Mouse (Mus musculus) CH12.LX (cell line): Measurements from ENCODE around the gene Ccdc28b. TPM values are rescaled to one million over a fixed set of nuclear protein-coding genes. Genes with fewer than 3 reads are reported as not detected.

Experiments used
- DNase-seq: peaks from one replicate; pipeline ENCODE4 v3.0.0-alpha.2; 2013; ENCODE audit errors: extremely low read depth
- H3K27ac ChIP-seq: 2 replicates; pipeline ENCODE4 v1.5.1; 2012; ENCODE audit warnings: low read depth, mild to moderate bottlenecking, control low read depth, moderate library complexity; ENCODE audit not compliant: insufficient read depth
- H3K27me3 ChIP-seq: replicated peaks from 2 replicates; pipeline ENCODE3; 2012; ENCODE audit warnings: inconsistent platforms
- H3K36me3 ChIP-seq, 2 experiments: replicated peaks in 1 of 2; 2 replicates each; pipeline versions ENCODE3 to v1.6.1; 2012; ENCODE audit warnings: inconsistent platforms in 1 of 2, low read length in 1 of 2, mild to moderate bottlenecking in 1 of 2, mixed read lengths in 1 of 2, moderate library complexity in 1 of 2; ENCODE audit not compliant: control insufficient read depth in 1 of 2, insufficient read depth in 1 of 2
- H3K4me1 ChIP-seq, 2 experiments: 2 replicates each; pipeline ENCODE4 v1.6.1; 2012; ENCODE audit warnings: inconsistent platforms in 1 of 2, moderate library complexity in 1 of 2; ENCODE audit not compliant: insufficient read depth in 2 of 2, control insufficient read depth in 1 of 2
- H3K4me2 ChIP-seq: 2 replicates; pipeline ENCODE4 v1.6.1; 2012; ENCODE audit warnings: low read depth, mild to moderate bottlenecking, control low read depth; ENCODE audit not compliant: poor library complexity, insufficient read depth, severe bottlenecking
- H3K4me3 ChIP-seq, 3 experiments: fragments of 150-350 bp in 1 of 3; sonication (generic) in 1 of 3; replicated peaks in 1 of 3; 2 replicates each; pipeline versions ENCODE3 to v1.5.1; 2011 to 2012; ENCODE audit warnings: low read depth in 2 of 3, low read length in 2 of 3, mild to moderate bottlenecking in 2 of 3, moderate library complexity in 2 of 3, control low read depth in 1 of 3, improper control_type of control experiment in 1 of 3, inconsistent platforms in 1 of 3, mixed read lengths in 1 of 3; ENCODE audit not compliant: poor library complexity in 1 of 3
- H3K79me2 ChIP-seq: replicated peaks from 2 replicates; pipeline ENCODE4 v1.6.1; 2012; ENCODE audit warnings: mild to moderate bottlenecking, moderate library complexity; ENCODE audit not compliant: control insufficient read depth, poor library complexity, insufficient read depth, severe bottlenecking; ENCODE audit errors: extremely low read depth
- H3K9ac ChIP-seq: 2 replicates; pipeline ENCODE4 v1.6.1; 2012; ENCODE audit warnings: low read depth, mild to moderate bottlenecking, control low read depth, moderate library complexity; ENCODE audit not compliant: insufficient read depth
- H3K9me3 ChIP-seq: replicated peaks from 2 replicates; pipeline ENCODE3; 2012; ENCODE audit warnings: low read length, inconsistent platforms, mixed read lengths
- CHD1 ChIP-seq: IDR thresholded peaks from 2 replicates; pipeline ENCODE4 v1.6.1; 2012; ENCODE audit warnings: low read depth, low read length, improper control_type of control experiment, inconsistent platforms
- CTCF ChIP-seq, 2 experiments: IDR thresholded peaks in 1 of 2; conservative IDR thresholded peaks in 1 of 2; 2 replicates each; pipeline ENCODE4 v1.5.1; 2011 to 2012; ENCODE audit warnings: low read depth in 2 of 2, low read length in 2 of 2, improper control_type of control experiment in 1 of 2, inconsistent platforms in 1 of 2, mild to moderate bottlenecking in 1 of 2, moderate library complexity in 1 of 2
- E2F4 ChIP-seq: IDR thresholded peaks from 2 replicates; pipeline ENCODE4 v1.6.1; 2011; ENCODE audit warnings: low read depth, low read length, improper control_type of control experiment; ENCODE audit not compliant: insufficient replicate concordance
- ELF1 ChIP-seq: IDR thresholded peaks from 2 replicates; pipeline ENCODE4 v1.6.1; 2014; ENCODE audit warnings: low read depth, mild to moderate bottlenecking, inconsistent platforms, low read length, improper control_type of control experiment
- EP300 ChIP-seq: IDR thresholded peaks from 2 replicates; pipeline ENCODE4 v1.6.1; 2011; ENCODE audit warnings: low read length, improper control_type of control experiment
- ETS1 ChIP-seq: conservative IDR thresholded peaks from 2 replicates; pipeline ENCODE4 v1.6.1; 2012; ENCODE audit warnings: low read depth, mild to moderate bottlenecking, inconsistent platforms, low read length, improper control_type of control experiment, moderate library complexity
- GABPA ChIP-seq: IDR thresholded peaks from 2 replicates; pipeline ENCODE4 v1.6.1; 2012; ENCODE audit warnings: low read depth, low read length, improper control_type of control experiment, inconsistent platforms; ENCODE audit not compliant: insufficient replicate concordance
- IRF4 ChIP-seq: IDR thresholded peaks from 2 replicates; pipeline ENCODE4 v1.6.1; 2014; ENCODE audit warnings: low read depth, mild to moderate bottlenecking, inconsistent platforms, low read length, improper control_type of control experiment
- KAT2A ChIP-seq: IDR thresholded peaks from 2 replicates; pipeline ENCODE4 v1.6.1; 2012; ENCODE audit warnings: low read length, improper control_type of control experiment, inconsistent platforms; ENCODE audit not compliant: insufficient replicate concordance
- MAFK ChIP-seq: IDR thresholded peaks from 2 replicates; pipeline ENCODE4 v1.6.1; 2011; ENCODE audit warnings: low read length, improper control_type of control experiment; ENCODE audit not compliant: insufficient replicate concordance
- MAX ChIP-seq: IDR thresholded peaks from 2 replicates; pipeline ENCODE4 v1.6.1; 2011; ENCODE audit warnings: low read length, improper control_type of control experiment
- MAZ ChIP-seq: IDR thresholded peaks from 2 replicates; pipeline ENCODE4 v1.6.1; 2012; ENCODE audit warnings: low read depth, mild to moderate bottlenecking, inconsistent platforms, low read length, improper control_type of control experiment, moderate library complexity
- MEF2A ChIP-seq: IDR thresholded peaks from 2 replicates; pipeline ENCODE4 v1.6.1; 2014; ENCODE audit warnings: low read depth, mild to moderate bottlenecking, inconsistent platforms, low read length, improper control_type of control experiment, borderline replicate concordance
- MXI1 ChIP-seq: IDR thresholded peaks from 2 replicates; pipeline ENCODE4 v1.6.1; 2011; ENCODE audit warnings: mild to moderate bottlenecking, low read depth, low read length, improper control_type of control experiment
- MYC ChIP-seq: IDR thresholded peaks from 2 replicates; pipeline ENCODE4 v1.6.1; 2011; ENCODE audit warnings: low read depth, mild to moderate bottlenecking, improper control_type of control experiment, low read length
- NRF1 ChIP-seq: IDR thresholded peaks from 2 replicates; pipeline ENCODE4 v1.6.1; 2014; ENCODE audit warnings: low read depth, mild to moderate bottlenecking, inconsistent platforms, low read length, improper control_type of control experiment, moderate library complexity
- PAX5 ChIP-seq: IDR thresholded peaks from 2 replicates; pipeline ENCODE4 v1.6.1; 2012; ENCODE audit warnings: low read length, inconsistent platforms, mixed read lengths
- POLR2A ChIP-seq: IDR thresholded peaks from 2 replicates; pipeline ENCODE4 v1.6.1; 2011; ENCODE audit warnings: low read depth, mild to moderate bottlenecking, improper control_type of control experiment, low read length
- POLR2AphosphoS2 ChIP-seq: IDR thresholded peaks from 2 replicates; pipeline ENCODE4 v1.6.1; 2011; ENCODE audit warnings: low read depth, low read length, improper control_type of control experiment
- RAD21 ChIP-seq: IDR thresholded peaks from 2 replicates; pipeline ENCODE4 v1.6.1; 2011; ENCODE audit warnings: low read depth, mild to moderate bottlenecking, low read length, improper control_type of control experiment, moderate library complexity
- SIN3A ChIP-seq: IDR thresholded peaks from 2 replicates; pipeline ENCODE4 v1.6.1; 2012; ENCODE audit warnings: low read length, improper control_type of control experiment, inconsistent platforms
- SMC3 ChIP-seq: IDR thresholded peaks from 2 replicates; pipeline ENCODE4 v1.6.1; 2011; ENCODE audit warnings: low read depth, low read length, improper control_type of control experiment
- TCF12 ChIP-seq: IDR thresholded peaks from 2 replicates; pipeline ENCODE4 v1.6.1; 2014; ENCODE audit warnings: low read depth, mild to moderate bottlenecking, inconsistent platforms, low read length, improper control_type of control experiment
- USF2 ChIP-seq: conservative IDR thresholded peaks from 2 replicates; pipeline ENCODE4 v1.6.1; 2011; ENCODE audit warnings: low read depth, low read length, improper control_type of control experiment
- ZKSCAN1 ChIP-seq: IDR thresholded peaks from 2 replicates; pipeline ENCODE4 v1.6.1; 2012; ENCODE audit warnings: low read depth, inconsistent platforms, low read length, improper control_type of control experiment, borderline replicate concordance
- dilution Hi-C: fragments of 300-500 bp; cut with MboI; formaldehyde crosslinking; loops from 2 replicates; pipeline ENCODE4 v1.14.3; 2020; ENCODE audit warnings: low sequenced_read_pairs; ENCODE audit not compliant: extremely low pct_unique_long_range_greater_than_20kb, extremely low pct_ligation_motif_present
- in situ Hi-C: fragments of 300-500 bp; cut with MboI; formaldehyde crosslinking; loops from 3 replicates; pipeline ENCODE4 v1.14.3; 2019; ENCODE audit warnings: low sequenced_read_pairs, low pct_ligation_motif_present, low pct_unique_long_range_greater_than_20kb, mixed read lengths
- polyA plus RNA-seq: library from polyadenylated mRNA; unstranded; fragments of >175 nt; gene quantifications from 2 replicates; pipeline ENCODE4 v1.2.1, GENCODE M21; 2012; ENCODE audit warnings: low read depth; ENCODE audit not compliant: insufficient read length
- total RNA-seq, 2 experiments: library from RNA; depleted of rRNA; stranded (reverse); fragments of 300-350 nt in 1 of 2; fragments of >200 nt in 1 of 2; gene quantifications; 2 replicates each; pipeline ENCODE4 v1.2.3; 2012 to 2014

Ccdc28b gene
- total and polyA plus RNA-seq, 3 experiments: 24.0 to 28.0 (median 27.3) TPM

GRCm38 (mm10) chr4:129610026-129610425, 13.7 kb downstream of the Ccdc28b start:
- Histone ChIP-seq H3K4me3 (no peak overlapping the region), H3K4me2 (no peak overlapping the region), H3K79me2 (no peaks in the 10 kb centered on the region), H3K9ac (no peak overlapping the region), H3K36me3 (peaks cover 36 to 80% of the 10 kb centered on the region in 2 experiments), H3K9me3 (no peaks in the 10 kb centered on the region), H3K27ac (0 out of 2 replicates have a peak overlapping the region, but pooled peaks have one; percentile 33), H3K27me3 (no peaks in the 10 kb centered on the region), H3K4me1 (peaks cover 6 to 49% of the 10 kb centered on the region in 2 experiments)
- dilution Hi-C loops (no loop called here), in situ Hi-C loops (loop anchor here (25.0 kb wide), 1 partner anchor 248 kb away; no protein-coding TSS in a partner anchor)
- no peak for DNase-seq
- TF ChIP-seq ZKSCAN1 (no peak), POLR2AphosphoS2 (peak; percentile 19; the same call in 1 of the 2 replicates)

- dilution Hi-C loops: no loop called here
- peaks cover 44 to 81% of the 10 kb centered on the region in 2 experiments for H3K36me3 ChIP-seq
Observed at GRCm38 (mm10) chr4:129609139-129609631, 14.6 kb downstream of the Ccdc28b start.

DNA sequence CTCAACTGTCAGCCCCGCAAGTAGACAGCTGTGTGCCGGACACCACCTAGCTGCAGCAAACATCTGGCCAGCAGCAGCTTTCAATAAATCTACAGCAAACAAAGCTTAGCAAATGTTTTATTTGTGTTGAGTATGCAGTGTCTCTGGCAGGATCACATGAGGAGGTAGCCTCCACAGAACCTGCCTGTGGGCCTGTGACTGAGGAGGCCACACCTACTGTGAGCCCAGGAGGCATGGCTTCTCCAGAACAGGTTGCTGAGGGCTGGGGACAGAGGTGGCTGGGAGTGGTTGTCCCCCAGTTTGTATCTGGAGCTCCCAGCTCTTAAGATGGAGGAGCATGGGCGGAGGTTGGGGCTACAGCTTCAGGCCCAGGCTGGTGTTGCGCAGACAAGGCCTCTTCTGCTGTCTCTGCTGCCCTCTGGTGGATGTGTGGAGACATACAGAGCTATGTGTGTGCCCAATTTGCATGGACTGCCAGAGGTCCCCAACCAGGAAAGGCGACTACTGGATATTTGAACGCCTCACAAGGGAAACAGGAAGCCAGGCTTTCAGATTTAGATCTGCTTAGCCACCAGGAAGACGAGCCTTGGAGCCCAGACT, 15.2 kb downstream of the Ccdc28b start:
- DNase-seq: peak; percentile 95
- H3K27me3 ChIP-seq: no peaks in the 10 kb centered on the region
- H3K9me3 ChIP-seq: no peaks in the 10 kb centered on the region
- peak overlapping the region in 1 of 3 experiments; percentile 19 for H3K4me3 ChIP-seq
- H3K79me2 ChIP-seq: no peaks in the 10 kb centered on the region
- dilution Hi-C loops: no loop called here
- H3K27ac ChIP-seq: peak overlapping the region; percentile 33; the same call in 1 of the 2 replicates
- H3K9ac ChIP-seq: peak overlapping the region; percentile 1; the same call in 1 of the 2 replicates
- no peak overlapping the region for H3K4me2 ChIP-seq
- H3K36me3 ChIP-seq: peaks cover 45 to 81% of the 10 kb centered on the region in 2 experiments
- in situ Hi-C loops: loop anchor here (5.0 to 25.0 kb wide), 2 partner anchors 56 to 246 kb away; no protein-coding TSS in a partner anchor
- peaks cover 6 to 49% of the 10 kb centered on the region in 2 experiments for H3K4me1 ChIP-seq
- TF ChIP-seq POLR2AphosphoS2 (no peak), RAD21 (peak; percentile 93), CHD1 (no peak), EP300 (no peak), POLR2A (no peak; the same call in 1 of the 2 replicates), USF2 (0 out of 2 replicates have a peak, but pooled peaks have one; percentile 3), NRF1 (peak; percentile 60; the same call in 1 of the 2 replicates), SMC3 (peak; percentile 94), SIN3A (no peak), MAFK (no peak), MYC (peak; percentile 37; the same call in 1 of the 2 replicates), CTCF (conservative IDR thresholded peaks at IDR 0.05 in 1 of 2, IDR thresholded peaks at IDR 0.05 in 1 of 2; ENCODE audit: low read depth in 2 of 2, low read length in 2 of 2) (peak; percentile 81 to 95), GABPA (no peak), ELF1 (peak; percentile 74), KAT2A (no peak), TCF12 (0 out of 2 replicates have a peak, but pooled peaks have one; percentile 13), MXI1 (no peak), PAX5 (no peak), E2F4 (no peak), MAZ (no peak), MAX (no peak)

More at GRCm38 (mm10) chr4:129609139-129609631, 14.6 kb downstream of the Ccdc28b start:
- Histone ChIP-seq H3K4me2 (no peak overlapping the region), H3K4me1 (peaks cover 6 to 49% of the 10 kb centered on the region in 2 experiments), H3K27ac (peak overlapping the region; percentile 33), H3K79me2 (no peaks in the 10 kb centered on the region), H3K27me3 (no peaks in the 10 kb centered on the region), H3K4me3 (peak overlapping the region in 1 of 3 experiments; percentile 19), H3K9me3 (no peaks in the 10 kb centered on the region), H3K9ac (no peak overlapping the region)
- DNase-seq: peak; percentile 64
- in situ Hi-C loops: loop anchor here (5.0 to 25.0 kb wide), 2 partner anchors 57 to 247 kb away; no protein-coding TSS in a partner anchor
- TF ChIP-seq ETS1: peak; percentile 49
- no peak for TF ChIP-seq RAD21
- TF ChIP-seq POLR2AphosphoS2: 0 out of 2 replicates have a peak, but pooled peaks have one; percentile 4
- TF ChIP-seq MEF2A: peak; percentile 9; the same call in 1 of the 2 replicates
- TF ChIP-seq IRF4: peak; percentile 35; the same call in 1 of the 2 replicates
